Mouse (Mus musculus): ENCODE measurements around the gene Mphosph8.

Mphosph8 gene

DNA sequence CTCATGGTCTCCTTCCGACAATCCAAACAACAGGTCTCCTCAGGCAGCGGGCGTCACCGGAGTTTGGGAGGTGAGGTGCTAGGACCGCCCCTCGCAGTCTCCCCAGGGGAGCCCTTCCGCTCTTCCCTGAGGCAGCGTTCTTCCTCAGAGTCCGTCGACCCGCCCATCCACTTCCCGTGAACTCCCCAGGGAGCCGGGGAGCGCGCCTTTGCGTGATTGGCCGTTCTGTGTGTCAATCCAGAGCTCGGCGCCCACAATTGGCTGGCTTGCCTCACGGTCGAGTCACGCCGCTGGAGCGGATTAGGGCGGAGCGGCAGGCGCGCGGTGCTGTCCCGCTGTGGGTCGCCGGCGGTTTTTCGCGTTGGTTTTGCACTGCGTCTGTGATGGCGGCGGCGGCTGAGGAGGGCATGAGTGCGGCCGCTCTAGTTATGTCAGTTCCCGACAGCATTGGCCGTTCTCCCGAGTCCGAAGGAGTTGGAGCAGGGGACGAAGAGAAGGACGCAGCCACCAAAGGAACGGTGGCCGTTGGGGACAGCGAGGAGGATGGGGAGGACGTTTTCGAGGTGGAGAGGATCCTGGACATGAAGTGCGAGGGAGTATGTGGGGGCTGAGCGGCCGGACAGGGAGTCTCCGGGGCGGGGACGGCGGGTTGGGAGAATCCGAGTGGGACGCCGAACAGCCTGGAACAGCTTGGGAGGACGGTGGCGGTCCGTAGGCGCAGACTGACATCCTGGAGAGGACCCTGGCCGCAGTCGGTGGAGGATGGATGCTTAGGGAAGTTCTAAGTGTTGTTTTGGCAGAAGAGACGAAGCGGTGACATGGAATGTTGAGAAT lies at the start of gene Mphosph8:
Mphosph8 (plus strand) TSS at position 280 of the 834 bp plus-strand sequence.
- DNase-seq (ENCODE audit: low spot score) = peak; percentile 98

DNA sequence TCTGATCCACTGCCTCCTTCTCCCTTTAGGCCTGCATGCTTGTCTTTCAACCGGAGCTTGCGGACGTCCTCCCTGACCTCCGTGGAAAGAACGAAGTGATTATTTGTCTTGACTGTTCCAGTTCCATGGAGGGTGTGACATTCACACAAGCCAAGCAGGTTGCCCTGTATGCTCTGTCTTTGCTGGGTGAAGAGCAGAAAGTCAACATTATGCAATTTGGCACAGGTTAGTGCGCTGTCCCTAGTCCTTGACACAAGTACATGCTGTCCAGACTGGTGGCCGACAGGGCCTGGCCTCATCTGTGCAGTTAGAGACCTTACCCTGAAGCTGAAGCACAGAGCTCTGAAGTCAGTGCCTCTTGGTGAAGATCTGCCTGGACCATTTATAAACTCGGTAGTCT lies 47.6 kb upstream of the Mphosph8 start:
- DNase-seq (ENCODE audit: low spot score) = no peak

DNA sequence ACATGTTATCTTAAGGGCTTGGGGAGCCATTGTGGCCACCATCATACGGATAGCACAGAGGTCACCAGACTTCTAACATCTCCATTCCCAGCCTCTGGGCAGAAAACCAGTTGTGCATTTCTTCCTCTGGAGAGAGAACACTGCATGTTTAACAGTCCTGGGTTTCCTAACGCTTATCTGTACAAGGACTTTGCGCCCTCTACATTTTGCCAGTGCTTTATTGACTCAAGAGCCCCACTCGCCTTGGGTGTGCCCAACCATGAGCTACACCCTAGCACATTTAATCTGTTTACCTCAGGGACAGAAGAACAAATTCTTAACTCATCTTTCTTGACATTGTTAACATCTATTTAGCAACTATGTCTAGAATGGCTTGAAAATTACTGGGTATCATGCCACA lies 41.8 kb upstream of the Mphosph8 start:
- no peak for DNase-seq (ENCODE audit: low spot score)

DNA sequence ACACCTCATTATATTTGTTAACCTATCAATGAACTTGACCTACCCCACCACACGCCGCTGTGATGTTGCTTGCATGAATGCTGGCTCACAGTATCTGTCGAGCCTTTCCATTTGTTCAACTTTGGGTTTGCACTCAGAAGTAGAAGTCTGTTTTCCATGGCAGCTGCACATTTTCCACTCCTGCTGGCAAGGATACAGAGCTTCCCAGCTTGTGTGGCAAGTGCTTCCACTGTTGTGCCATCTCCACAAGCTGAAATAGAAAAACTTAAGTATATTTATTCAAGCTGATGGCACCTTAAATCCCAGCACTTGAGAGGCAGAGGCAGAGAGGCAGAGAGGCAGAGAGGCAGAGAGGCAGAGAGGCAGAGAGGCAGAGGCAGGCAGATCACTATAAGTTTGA lies 39.7 kb upstream of the Mphosph8 start:
- no peak for DNase-seq (ENCODE audit: low spot score)

DNA sequence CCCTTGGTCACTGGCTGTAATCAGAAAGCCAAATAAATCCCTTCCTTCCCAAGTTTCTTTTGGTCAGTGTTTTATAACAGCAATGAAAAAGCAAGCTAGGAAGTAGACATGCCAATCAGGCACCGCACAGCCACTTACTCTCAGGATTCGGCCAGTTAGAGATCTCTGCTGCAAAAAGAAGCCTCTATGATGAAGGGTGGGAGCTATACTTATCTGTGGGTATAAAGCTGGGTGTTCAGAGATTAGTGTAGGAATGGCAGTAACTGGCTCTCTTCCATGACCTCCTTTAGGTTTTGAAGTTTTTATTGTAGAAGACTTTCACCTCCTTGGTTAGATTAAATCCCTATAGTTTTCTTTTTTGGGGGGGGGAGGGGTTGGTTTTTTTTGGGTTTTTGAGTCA lies 36.9 kb upstream of the Mphosph8 start:
- DNase-seq (ENCODE audit: low spot score) = no peak

DNA sequence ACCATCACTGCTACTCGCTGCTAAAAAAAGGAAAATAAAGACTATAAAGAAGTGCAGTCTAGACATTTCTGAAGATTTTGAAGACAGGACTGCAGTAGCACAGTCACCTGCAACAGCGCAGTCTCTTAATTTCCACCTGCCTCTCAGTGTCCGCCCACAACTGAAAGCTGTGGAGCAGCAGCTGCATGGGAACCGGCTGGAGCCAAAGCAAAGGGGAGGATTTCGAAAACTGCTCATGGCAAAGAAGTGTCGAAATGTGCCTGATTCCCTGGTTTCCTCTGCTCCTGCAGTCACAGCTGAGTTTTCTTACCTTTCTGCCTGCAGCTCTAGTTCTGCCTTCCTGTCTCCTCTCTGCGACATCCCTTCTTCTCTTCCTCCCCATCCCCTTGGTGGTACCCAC lies 20.8 kb upstream of the Mphosph8 start:
- no peak for DNase-seq (ENCODE audit: low spot score)

DNA sequence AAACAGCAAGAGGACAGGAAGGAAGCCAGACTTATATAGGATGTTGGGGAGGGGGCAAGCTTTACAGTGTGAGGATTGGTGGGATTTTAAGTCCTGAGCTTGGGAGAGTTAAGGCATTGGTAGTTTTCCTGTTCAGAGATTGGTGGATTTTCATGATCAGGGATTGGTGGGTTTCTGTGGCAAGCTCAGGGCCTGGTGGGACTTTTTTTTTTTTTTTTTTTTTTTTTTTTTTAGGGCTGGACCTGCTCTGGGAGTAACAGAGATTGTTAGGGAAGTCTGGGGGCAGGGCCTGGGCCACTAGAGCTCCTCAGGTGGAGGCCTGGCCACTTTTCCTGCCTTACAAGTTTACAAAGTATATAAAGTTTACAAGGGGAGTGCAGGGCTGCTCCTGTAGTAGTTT lies 18.6 kb upstream of the Mphosph8 start:
- DNase-seq (ENCODE audit: low spot score) = no peak

DNA sequence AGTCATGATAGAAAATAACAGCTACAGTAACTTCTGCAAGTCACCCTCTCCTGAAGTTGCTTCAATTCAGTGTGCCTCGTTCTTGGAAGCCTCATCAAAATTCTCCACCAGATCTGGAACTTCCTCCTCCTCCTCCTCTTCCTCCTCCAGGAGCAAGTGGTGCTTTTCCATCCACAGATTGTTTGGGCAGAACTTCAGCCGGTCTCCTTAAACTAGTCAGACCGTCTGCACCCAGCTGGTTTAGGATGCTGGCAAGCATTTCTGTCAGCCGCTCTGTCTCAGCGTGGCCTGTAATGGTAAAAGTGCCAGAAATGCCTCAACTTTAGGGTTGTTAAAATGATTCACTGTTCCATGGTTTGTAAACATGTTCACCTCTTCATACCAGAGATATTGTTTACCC lies 2.4 kb upstream of the Mphosph8 start:
- no peak for DNase-seq (ENCODE audit: low spot score)

DNA sequence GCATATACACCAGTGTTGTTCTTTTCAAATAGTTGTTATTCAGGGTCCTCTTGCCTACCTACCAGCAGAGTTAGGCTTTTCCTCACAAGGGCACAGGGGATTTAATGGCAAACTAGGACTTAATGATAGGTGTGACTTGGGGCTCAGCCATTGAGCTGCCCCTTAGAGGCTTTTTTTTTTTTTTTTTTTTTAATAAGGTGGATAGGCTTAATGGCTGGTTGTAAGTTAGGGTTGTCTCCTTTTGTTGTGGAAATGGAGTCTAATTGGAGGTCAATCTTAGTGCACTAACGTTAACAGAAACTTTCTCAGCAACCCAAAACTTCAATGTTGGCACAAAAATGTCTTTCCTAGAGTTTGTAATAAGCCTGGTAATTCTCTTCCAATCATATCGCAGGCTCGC lies 1.1 kb upstream of the Mphosph8 start:
- DNase-seq (ENCODE audit: low spot score) = no peak

DNA sequence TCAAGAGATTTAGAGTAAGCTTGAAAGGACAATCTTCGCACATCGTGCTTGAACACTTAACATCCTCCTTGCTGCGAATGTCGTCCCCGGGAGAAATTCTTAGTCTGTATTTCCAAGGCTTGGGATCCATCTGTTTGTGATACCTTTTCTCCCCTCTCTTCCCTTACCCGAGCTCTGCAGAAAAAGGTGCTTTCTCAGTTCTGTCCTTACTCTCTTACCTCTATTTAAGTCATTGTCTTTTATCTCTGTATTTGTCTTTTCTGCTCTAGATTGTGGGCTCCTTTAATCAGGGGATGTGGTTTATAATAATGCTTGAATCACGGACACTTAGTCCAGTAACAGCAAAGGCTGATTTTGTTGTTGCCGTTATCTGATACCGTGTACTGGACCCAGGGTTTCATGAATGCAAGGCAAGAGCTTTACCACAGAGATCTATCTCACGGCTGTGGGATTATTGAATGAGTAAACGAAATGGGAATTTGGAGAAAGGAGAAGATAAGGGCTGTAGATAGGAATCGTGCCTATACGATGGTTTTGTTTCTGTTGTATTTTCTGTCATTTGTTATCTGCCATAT lies 1.1 kb downstream of the Mphosph8 start:
- DNase-seq (ENCODE audit: low spot score) = no peak

DNA sequence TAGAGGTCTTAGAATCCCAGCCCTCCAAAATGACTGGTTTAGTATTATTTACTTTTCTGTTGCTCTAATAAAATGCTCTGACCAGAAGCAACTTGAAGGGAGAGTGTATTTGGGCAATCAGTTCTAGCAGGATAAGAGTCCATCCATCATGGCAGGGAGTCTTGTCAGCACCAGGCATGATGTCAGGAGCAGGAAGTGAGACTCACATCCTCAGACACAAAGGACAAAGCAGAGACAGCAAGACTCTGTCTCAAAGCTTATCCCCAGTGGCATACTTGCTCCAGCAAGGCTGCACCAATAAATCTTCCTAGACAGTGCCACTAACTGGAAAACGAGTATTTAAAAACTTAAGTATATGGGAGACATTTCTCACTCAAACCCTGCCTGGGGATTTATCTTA lies 17.4 kb downstream of the Mphosph8 start:
- DNase-seq (ENCODE audit: low spot score) = no peak

DNA sequence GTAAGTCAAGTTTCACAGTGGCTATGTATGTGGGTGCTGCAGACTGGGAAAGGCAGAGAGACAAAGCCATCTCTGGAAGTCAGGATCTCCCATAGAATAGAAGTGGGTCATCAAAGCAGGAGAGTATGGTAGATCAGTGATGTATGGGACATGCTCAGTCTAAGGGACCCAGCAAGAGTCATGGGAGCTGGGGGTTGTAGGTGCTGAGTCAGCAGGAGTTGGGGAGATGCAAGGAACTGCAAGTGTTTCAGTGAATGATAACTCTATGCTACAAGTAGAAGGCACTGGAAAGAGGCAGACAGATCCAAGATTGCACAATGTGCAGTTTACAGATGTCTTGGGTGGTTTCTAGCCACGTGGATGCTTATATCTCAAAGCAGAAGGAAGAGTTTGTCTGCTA lies 21.1 kb downstream of the Mphosph8 start:
- DNase-seq (ENCODE audit: low spot score) = no peak

DNA sequence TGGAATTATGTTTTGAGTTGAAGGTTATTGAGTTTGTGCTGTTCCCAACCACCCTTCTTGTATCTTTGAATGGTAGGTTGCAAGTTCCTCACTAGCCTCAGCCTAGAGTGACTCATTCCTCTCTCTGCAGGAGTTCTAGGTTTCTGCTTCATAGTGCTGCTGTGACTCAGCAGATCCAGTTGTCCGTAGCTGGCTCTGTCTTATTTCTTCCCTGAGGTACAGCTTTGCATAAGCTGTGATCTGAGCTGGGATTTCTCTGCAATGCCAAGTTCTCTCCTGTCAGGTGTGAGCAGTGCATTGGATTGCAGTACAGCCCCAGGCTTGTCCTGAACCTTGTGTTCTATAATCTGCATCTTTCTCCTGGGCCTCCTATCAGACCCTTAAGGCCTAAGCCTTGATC lies 21.7 kb downstream of the Mphosph8 start:
- DNase-seq (ENCODE audit: low spot score) = no peak

DNA sequence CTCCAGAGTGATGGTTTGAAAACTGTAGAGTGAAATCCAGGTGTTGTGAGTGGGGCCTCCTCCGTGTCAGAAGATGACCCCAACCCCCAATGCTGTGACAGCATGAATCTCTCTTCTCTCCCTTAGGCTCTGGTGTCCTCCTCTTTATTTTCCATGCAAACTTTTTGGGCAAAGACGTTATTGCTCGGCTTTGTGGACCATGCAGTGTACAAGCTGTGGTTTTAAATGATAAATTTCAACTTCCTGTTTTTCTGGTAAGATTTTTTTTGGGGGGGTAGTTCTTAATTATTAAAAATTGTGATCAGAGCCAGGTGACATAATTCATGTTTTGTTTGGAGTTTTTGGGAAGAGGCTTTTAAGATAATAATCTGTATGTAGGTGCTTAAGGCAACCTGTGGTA lies 27.4 kb downstream of the Mphosph8 start:
- no peak for DNase-seq (ENCODE audit: low spot score)

DNA sequence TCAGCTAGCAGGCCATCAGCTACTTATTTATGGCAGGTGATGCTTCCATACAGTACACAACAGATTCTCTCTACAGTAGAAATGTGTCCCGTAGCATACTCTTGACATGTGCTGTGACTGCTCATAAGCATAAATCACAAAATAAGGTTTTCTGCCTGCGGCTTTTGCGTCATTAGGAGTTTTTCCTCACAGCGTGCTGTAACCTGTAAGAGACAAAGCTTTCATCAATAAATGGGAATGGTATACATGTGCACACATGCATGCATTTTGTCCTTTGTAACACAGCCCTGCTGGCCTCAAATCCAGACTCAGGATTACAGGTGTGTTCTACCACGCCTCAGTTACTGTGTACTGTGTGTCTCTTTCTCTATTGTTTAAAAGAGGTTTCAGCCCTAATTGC lies 29.8 kb downstream of the Mphosph8 start:
- no peak for DNase-seq (ENCODE audit: low spot score)

DNA sequence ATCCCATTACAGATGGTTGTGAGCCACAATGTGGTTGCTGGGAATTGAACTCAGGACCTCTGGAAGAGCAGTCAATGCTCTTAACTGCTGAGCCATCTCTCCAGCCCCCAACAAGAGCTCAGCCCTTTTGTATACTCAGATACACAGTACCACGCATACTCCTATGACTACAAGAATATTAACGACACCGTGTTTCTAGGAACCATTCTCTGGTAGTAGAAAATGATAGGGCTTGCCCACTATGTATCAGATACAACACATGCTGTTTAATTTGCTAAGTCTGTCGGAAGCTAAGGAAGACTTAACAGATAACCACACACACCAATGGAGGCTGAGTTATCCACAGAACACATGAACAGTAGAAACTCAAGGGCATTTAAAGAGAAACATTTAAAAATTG lies 34.6 kb downstream of the Mphosph8 start:
- DNase-seq (ENCODE audit: low spot score) = no peak

DNA sequence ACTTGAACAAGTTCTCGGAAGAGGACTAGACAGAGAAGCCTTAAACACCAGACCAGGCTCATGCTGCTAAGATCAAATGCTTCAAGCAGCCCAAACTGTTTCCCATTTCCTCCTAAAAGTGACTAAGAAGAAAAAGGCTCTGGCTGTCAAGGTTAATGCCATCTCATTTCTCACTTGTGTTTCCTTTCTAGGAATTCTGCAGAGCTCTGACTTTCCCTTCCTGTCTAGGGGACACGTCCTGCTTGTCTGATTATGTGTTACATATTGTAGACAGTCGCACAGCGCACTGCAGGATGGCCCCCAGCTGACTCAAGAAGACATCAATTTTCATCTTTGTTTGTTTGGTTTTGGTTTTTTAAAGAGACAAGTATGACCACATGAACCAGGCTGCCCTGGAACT lies 37.6 kb downstream of the Mphosph8 start:
- DNase-seq (ENCODE audit: low spot score) = no peak

DNA sequence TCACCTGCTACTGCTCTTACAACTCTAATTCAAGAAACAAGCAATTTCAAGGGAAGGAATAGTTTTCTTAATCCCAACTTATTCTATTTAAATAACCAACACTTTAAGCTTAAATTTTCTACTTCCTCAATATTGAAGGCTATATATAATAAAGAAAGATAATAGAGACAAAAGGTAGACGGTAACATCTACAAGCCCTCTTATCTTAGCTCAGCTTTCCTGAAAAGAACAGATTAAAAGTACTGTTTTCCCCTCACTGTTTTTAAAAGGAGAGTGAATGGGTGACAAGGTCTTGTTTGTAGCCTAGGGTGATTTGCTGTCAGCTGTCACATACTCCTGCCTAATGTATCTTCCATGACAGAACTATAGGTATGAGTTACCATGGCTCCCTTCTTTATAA lies 58.4 kb downstream of the Mphosph8 start:
- DNase-seq (ENCODE audit: low spot score) = no peak

DNA sequence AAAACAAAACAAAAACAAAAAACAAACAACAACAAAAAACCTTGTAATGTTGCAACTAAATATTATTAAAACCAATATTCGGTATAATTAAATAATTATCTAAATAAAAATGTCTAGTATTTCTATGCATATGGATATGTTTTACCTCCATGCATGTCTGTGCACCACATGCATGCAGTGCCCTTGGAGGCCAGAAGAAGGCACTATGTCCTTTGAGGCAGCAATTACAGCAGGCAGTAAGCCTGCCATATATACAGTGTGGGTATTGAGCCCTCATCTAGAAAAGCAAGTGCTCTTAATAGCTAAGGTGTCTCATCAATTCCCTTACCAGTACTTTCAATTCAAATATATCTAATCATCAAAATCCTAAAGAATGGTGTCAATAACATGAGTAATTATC lies 72.1 kb downstream of the Mphosph8 start:
- no peak for DNase-seq (ENCODE audit: low spot score)
